Mouse (Mus musculus) kidney, adult 2 months (tissue): ENCODE measurements around the gene Pde4d. TPM values are rescaled to one million over a fixed set of nuclear protein-coding genes. Genes with fewer than 3 reads are reported as not detected.

Experiments used
- DNase-seq: peaks from one replicate; pipeline ENCODE4 v3.0.0; 2021
- H3K27ac ChIP-seq: fragments of 200-500 bp; 2 replicates; pipeline ENCODE4 v1.5.1; 2012; ENCODE audit warnings: low read depth, low read length, control low read depth, inconsistent platforms; ENCODE audit not compliant: insufficient read depth
- H3K27me3 ChIP-seq: fragments of 200-500 bp; replicated peaks from 2 replicates; pipeline ENCODE4 v1.6.1; 2012; ENCODE audit warnings: mild to moderate bottlenecking, moderate library complexity, low read length, inconsistent platforms; ENCODE audit not compliant: control insufficient read depth, insufficient read depth
- H3K36me3 ChIP-seq: fragments of 200-500 bp; 2 replicates; pipeline ENCODE4 v1.6.1; 2012; ENCODE audit warnings: mild to moderate bottlenecking, moderate library complexity, low read length, inconsistent platforms; ENCODE audit not compliant: control insufficient read depth, insufficient read depth
- H3K4me1 ChIP-seq: fragments of 200-500 bp; 2 replicates; pipeline ENCODE4 v1.6.1; 2011; ENCODE audit warnings: low read length; ENCODE audit not compliant: control insufficient read depth, insufficient read depth
- H3K4me3 ChIP-seq: fragments of 200-500 bp; 2 replicates; pipeline ENCODE4 v1.5.1; 2011; ENCODE audit warnings: mild to moderate bottlenecking, low read depth, low read length, control low read depth; ENCODE audit not compliant: insufficient read depth
- CTCF ChIP-seq: fragments of 200-500 bp; conservative IDR thresholded peaks from 2 replicates; pipeline ENCODE4 v1.5.1; 2011; ENCODE audit warnings: low read depth, mild to moderate bottlenecking, control low read depth, low read length, moderate library complexity, mixed read lengths; ENCODE audit not compliant: insufficient read depth, insufficient read length
- POLR2A ChIP-seq: fragments of 200-500 bp; IDR thresholded peaks from one replicate; pipeline ENCODE4 v1.6.1; 2011; ENCODE audit warnings: low read depth, low read length, control low read depth
- WGBS: fragments of 180-500 bp; shearing (Covaris S2); methylation state at CpG from one replicate; pipeline ENCODE4 v1.1.7; 2018; 5-methylcytosine and 5-hydroxymethylcytosine counted together
- polyA plus RNA-seq: library from polyadenylated mRNA; depleted of rRNA; stranded (reverse); fragments of >200 nt; gene quantifications from 2 replicates; pipeline ENCODE4 v1.2.3, GENCODE M21; 2012

Gene Pde4d
- polyA plus RNA-seq, 1 experiment = 18.3 TPM

DNA sequence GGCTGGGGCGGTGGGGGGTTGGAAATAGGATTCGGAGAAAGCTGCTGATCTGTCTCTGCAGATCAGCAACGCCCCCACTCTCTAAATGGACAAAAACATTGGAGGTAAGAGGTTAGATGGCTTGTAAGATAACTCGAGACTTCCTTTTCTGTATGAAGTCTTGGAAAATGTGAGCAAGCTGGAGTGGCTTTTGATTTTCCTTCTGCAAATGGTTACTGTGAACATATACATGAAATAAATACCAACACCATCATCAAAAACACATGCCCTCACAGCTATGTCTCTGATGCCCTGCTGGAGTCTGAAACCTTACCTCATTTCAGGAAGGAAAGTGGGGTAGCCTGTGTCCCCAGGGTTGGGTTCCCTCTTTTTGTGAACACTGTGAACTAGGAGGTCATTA, 1359.9 kb downstream of the Pde4d start:
- Histone ChIP-seq H3K27me3 (no peaks in the 10 kb centered on the region), H3K36me3 (no peaks in the 10 kb centered on the region), H3K27ac (no peak overlapping the region), H3K4me1 (no peaks in the 10 kb centered on the region), H3K4me3 (no peak overlapping the region)
- no peak for TF ChIP-seq POLR2A
- no peak for TF ChIP-seq CTCF
- 80% methylated on average over 4 of the region's 4 CpGs for WGBS
- no peak for DNase-seq

DNA sequence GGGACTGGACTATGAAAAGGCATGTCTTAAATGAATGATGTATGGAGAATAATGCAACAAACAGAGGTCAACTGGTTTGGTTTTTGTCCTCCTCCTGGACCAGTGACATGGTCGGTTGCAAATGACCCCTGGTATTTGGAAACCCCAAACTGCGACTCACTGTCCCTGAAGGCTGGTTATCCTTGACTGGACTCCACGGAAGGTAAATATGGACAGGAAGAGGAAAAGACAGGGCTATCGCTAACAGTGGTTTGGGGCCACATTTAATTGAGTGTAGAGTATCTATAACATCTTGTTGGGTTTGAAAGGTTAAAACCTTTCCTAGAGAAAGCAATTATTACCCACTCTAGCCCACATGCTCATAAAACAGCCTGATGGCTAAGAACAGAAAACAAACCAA, 1364.2 kb downstream of the Pde4d start:
- DNase-seq = no peak
- WGBS = 51% methylated on average over 4 of the region's 4 CpGs
- TF ChIP-seq CTCF (no peak), POLR2A (no peak)
- no peak overlapping the region for H3K4me3 ChIP-seq
- H3K27me3 ChIP-seq = no peaks in the 10 kb centered on the region
- H3K36me3 ChIP-seq = no peaks in the 10 kb centered on the region
- no peaks in the 10 kb centered on the region for H3K4me1 ChIP-seq
- H3K27ac ChIP-seq = no peak overlapping the region

DNA sequence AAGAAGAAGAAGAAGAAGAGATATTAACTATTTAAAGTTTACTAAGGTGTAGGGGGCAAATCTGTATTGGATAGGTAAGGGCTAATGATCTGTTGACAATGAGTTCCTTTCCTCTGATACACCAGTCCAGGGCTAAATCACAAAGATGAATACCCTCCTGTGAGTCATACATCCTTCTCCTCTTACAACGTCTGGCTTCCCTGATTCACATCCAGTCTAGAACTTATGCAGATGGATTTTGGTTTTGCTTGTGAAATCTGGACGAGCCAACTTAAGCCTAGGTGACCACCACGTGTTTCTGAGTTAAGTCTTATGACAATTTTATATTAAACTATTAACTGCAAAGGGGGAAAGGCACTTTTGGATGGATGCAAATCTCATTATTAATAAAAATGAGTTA, 1369.3 kb downstream of the Pde4d start:
- H3K27ac ChIP-seq = no peak overlapping the region

DNA sequence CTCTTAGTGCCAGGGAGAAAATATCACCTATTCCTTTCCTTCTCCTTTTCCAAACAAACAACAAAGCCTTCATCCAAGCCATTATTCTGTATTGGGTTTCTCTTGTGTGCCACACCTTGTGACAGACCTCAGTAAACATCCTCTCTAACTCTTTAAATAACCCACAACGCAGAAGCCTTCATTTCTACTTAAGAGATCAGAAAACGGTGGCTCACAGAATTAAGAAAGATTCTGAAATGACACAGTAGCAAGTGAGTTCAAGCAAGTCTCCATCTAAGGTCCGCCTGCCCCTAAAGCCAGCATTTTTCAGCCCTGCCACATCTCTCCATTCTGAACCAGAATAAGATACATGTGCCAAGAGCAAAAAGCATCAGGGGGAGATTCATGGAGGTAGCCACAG, 1370.4 kb downstream of the Pde4d start:
- TF ChIP-seq CTCF (no peak), POLR2A (no peak)
- H3K36me3 ChIP-seq = no peaks in the 10 kb centered on the region
- no peak overlapping the region for H3K27ac ChIP-seq
- no peak for DNase-seq
- H3K4me3 ChIP-seq = no peak overlapping the region
- WGBS = 50% methylated on average over 3 of the region's 3 CpGs
- no peaks in the 10 kb centered on the region for H3K27me3 ChIP-seq
- peaks cover 20% of the 10 kb centered on the region for H3K4me1 ChIP-seq

More for the DNA sequence above, 1369.3 kb downstream of the Pde4d start:
- Histone ChIP-seq H3K4me3 (no peak overlapping the region), H3K27me3 (no peaks in the 10 kb centered on the region), H3K4me1 (peaks cover 20% of the 10 kb centered on the region), H3K36me3 (no peaks in the 10 kb centered on the region)
- WGBS = 71% methylated on average over 3 of the region's 3 CpGs
- no peak for DNase-seq
- TF ChIP-seq POLR2A (no peak), CTCF (no peak)

DNA sequence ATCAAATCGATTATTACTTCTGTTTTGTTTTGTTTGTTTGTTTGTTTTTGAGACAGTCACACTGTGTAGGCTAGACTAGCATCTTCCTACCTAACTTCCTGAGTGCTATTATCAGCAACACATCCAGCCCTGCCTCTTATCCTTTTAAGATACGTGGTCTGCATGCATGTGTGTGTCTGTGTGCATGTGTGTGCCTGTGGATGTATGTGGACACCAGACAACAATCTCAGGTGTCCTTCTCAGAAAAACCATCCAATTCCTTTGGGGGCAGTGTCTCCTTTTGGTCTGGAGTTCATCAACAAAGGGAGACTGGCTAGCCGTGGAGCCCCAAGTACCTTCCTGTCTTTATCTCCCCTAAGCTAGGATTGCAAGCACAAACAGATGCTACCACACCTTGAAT, 1371.1 kb downstream of the Pde4d start:
- no peaks in the 10 kb centered on the region for H3K27me3 ChIP-seq

DNA sequence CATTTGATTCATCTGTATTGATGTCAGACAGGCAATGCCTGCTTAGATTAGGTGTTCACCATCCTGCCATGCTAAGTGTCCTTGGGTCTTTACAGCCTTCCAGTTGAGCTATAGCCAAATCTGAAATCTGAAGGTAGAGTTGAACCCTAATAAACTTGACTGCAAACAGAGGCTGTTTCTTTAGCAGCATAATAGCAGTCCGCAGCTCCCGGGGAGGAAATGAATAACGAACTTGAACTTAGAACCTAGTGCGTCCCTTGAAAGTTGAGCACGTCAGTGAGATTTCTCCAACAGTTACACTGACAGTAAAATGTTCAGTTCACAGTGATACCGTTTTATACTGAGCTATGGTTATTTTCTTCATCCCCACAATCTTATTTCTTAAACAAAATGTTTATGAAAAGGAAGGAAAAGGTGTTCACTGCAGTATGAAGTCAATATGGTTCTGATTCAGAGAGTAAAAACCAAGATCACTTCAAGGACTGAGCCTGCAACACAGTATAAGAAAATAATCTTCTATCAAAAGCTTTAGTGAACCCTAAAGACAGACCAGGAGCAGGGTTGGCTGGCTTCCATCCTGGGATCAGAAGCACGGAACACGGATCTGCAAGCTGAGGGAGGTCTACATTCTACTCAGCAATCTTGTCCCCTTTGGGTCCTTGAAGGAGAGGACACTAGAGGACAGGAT, 1372.1 kb downstream of the Pde4d start:
- peaks cover 20% of the 10 kb centered on the region for H3K4me1 ChIP-seq
- TF ChIP-seq POLR2A (no peak), CTCF (no peak)
- no peaks in the 10 kb centered on the region for H3K27me3 ChIP-seq
- WGBS = 4% methylated on average over 8 of the region's 8 CpGs
- peak; percentile 71 for DNase-seq
- peak overlapping the region; percentile 41 for H3K4me3 ChIP-seq
- peak overlapping the region; percentile 97 for H3K27ac ChIP-seq
- H3K36me3 ChIP-seq = no peaks in the 10 kb centered on the region

More for the DNA sequence above, 1371.1 kb downstream of the Pde4d start:
- Histone ChIP-seq H3K4me3 (no peak overlapping the region), H3K27ac (no peak overlapping the region), H3K36me3 (no peaks in the 10 kb centered on the region), H3K4me1 (peaks cover 20% of the 10 kb centered on the region)
- WGBS = 78% methylated on average over 3 of the region's 3 CpGs
- DNase-seq = no peak
- TF ChIP-seq POLR2A = no peak
- no peak for TF ChIP-seq CTCF

DNA sequence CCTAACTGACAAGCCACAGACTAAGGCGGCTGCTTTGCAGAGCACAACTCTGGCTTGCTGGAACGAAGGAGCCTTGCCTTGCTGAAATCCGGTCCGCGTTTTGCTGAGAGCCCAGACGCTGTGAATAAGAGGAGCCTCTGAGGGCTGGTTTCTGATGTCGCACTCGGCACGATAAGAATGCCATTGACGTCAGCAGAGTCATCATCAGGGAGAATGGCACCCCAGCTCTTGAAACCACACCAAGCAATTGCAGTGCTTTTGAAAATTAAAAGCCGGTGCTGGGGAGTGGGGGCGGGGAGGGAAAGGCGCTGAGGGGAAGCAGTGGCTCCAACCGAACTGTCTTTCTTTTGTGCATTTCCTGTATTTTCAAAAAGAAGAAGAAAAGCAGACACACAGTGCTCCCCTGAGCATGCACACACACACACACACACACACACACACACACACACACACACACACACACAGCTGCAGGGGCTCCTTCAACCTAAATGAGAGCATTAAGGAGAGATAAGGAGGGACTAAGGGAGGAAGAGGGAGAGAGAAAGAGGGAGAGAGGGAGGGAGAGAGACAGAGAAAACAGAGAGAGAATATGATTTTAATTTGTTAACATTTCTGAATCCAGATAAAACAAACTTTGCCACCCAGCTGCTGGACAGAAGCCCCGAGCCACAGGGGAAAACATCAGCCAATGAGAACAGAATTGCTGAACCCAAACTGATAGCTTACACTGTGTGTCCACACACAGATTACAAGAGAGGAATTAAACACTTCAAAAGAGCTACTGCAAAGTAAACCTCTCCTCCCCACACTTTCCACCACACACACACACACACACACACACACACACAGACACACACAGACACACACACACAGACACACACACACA, 1372.9 kb downstream of the Pde4d start:
- Histone ChIP-seq H3K4me3 (peak overlapping the region; percentile 41), H3K4me1 (peaks cover 20% of the 10 kb centered on the region), H3K27ac (peak overlapping the region; percentile 97), H3K27me3 (no peaks in the 10 kb centered on the region), H3K36me3 (no peaks in the 10 kb centered on the region)
- peak; percentile 94 for DNase-seq
- no peak for TF ChIP-seq POLR2A
- TF ChIP-seq CTCF = no peak
- WGBS = under 1% methylated on average over 15 of the region's 15 CpGs
